Mouse (Mus musculus) liver, adult 10 weeks (tissue): Measurements from ENCODE around the gene Gm3194. TPM values are rescaled to one million over a fixed set of nuclear protein-coding genes. Genes with fewer than 3 reads are reported as not detected.

Experiments
- polyA plus RNA-seq: library from polyadenylated mRNA; stranded (reverse); fragments of 350-450 nt; fragmentation: Illumina TruSeq; extraction: RNeasy Lipid Tissue Mini Kit (QIAGEN cat#74804); gene quantifications from one replicate; pipeline ENCODE4 v1.2.3, GENCODE M21; 2014; ENCODE audit warnings: low read depth, low replicate concordance

Gene Gm3194
- not detected for polyA plus RNA-seq

GRCm38 (mm10) chr14:5455367-5455766 lies at the start of gene Gm3194:
Gm3194 (minus strand) TSS chr14:5455467.

DNA sequence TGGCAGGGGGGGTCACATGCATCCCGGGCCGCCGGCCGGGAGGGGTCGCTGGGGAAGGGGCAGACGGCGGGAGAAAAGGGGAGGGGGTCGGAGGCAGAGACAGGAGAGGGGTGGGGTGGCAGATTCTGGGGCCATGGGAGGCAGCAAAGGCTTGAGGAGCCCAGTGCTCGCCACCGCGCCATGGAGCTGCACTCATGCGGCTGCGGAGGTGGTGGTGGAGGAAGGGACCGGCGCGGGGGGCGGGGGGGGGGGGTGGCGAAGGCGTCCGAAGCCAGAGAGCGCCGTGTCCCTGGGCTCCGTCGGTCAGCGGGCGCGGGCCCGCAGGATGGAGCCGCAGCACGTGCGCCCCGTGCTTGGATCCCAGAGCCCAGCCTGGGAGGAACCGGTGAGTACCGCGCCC lies 46.1 kb upstream of the Gm3194 start, which contains the start of gene Gm3488:
Gene Gm3488, plus strand, starts transcription at position 301 of the 400 bp plus-strand sequence.

GRCm38 (mm10) chr14:5483907-5484306 lies 28.6 kb upstream of the Gm3194 start, which contains the start of gene Gm3187:
Gm3187 (plus strand) TSS chr14:5484207.

DNA sequence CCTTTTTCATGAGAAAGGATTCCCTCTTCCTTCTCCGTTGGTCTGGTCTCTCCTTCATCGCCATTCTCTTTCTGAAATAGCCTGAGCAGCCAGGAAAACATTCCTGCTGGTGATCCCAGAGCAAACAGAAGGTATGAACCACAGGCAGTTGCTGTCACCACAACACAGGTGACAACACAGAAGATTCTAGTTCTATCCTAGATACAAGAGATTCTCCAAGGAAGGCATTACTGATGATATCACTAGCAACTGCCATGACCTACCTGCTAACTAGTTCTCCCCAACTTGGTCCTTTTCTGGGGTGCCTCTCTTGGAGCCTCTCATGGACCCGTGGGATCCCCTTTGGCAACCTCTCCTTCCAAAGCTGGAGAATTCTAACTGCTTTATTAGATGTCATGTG lies 22.5 kb upstream of the Gm3194 start, which contains the start of gene Gm8246:
Gene Gm8246, minus strand, starts transcription at position 101 of the 400 bp plus-strand sequence.

DNA sequence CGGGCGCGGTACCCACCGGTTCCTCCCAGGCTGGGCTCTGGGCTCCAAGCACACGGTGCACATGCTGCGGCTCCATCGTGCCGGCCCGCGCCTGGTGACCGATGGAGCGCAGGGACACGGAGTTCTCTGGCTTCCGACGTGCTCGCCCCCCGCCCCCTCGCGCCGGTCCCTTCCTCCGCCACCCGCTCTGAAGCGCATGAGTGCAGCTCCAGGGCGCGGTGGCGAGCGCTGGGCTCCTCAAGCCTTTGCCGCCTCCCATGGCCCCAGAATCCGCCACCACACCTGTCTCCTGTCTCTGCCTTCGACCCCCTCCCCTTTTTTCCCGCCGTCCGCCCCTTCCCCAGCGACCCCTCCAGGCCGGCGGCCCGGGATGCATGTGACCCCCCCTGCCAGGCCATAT lies 66.3 kb downstream of the Gm3194 start, which contains the start of gene Gm3500:
Gene Gm3500, minus strand, starts transcription at position 101 of the 400 bp plus-strand sequence.

Other genes with a start within 250 kb of the Gm3194 start
- gene Gm3526, start 194.9 kb downstream of the Gm3194 start, polyA plus RNA-seq = not detected
- not detected for gene Gm3542, start 120.5 kb downstream of the Gm3194 start, polyA plus RNA-seq
- not detected for gene Gm3500, start 66.4 kb downstream of the Gm3194 start, polyA plus RNA-seq
- not detected for gene Gm8246, start 22.4 kb upstream of the Gm3194 start, polyA plus RNA-seq
- not detected for gene Gm3187, start 28.7 kb upstream of the Gm3194 start, polyA plus RNA-seq
- not detected for gene Gm3488, start 46.2 kb upstream of the Gm3194 start, polyA plus RNA-seq
- not detected for gene Gm3532, start 83.0 kb upstream of the Gm3194 start, polyA plus RNA-seq
- gene Gm8265, start 177.6 kb upstream of the Gm3194 start, polyA plus RNA-seq = not detected
- not detected for gene Gm9603, start 232.0 kb upstream of the Gm3194 start, polyA plus RNA-seq